Mouse (Mus musculus): ENCODE results near the gene Ppp4r4. TPM values are rescaled to one million over a fixed set of nuclear protein-coding genes. Genes with fewer than 3 reads are reported as not detected.

Gene Ppp4r4
- polyA plus RNA-seq, 1 experiment = 16.0 TPM

- Histone ChIP-seq H3K4me3 (ENCODE audit: insufficient read depth, low read length) (no peak overlapping the region), H3K27ac (ENCODE audit: insufficient read depth, low read length) (no peak overlapping the region), H3K4me1 (ENCODE audit: control insufficient read depth, insufficient read depth, low read length) (peaks cover 4% of the 10 kb centered on the region)
- no peak for TF ChIP-seq POLR2A (IDR thresholded peaks at IDR 0.05; ENCODE audit: extremely low read depth, insufficient read depth, low read length)
- TF ChIP-seq CTCF (IDR thresholded peaks at IDR 0.05; ENCODE audit: extremely low read depth, insufficient read depth, low read length) = no peak
Observed at GRCm38 (mm10) chr12:103515638-103516037, 16.4 kb upstream of the Ppp4r4 start.

- TF ChIP-seq CTCF (IDR thresholded peaks at IDR 0.05; ENCODE audit: extremely low read depth, insufficient read depth, low read length) (no peak), POLR2A (IDR thresholded peaks at IDR 0.05; ENCODE audit: extremely low read depth, insufficient read depth, low read length) (no peak)
- no peak overlapping the region for H3K27ac ChIP-seq (ENCODE audit: insufficient read depth, low read length)
- H3K4me3 ChIP-seq (ENCODE audit: insufficient read depth, low read length) = no peak overlapping the region
- H3K4me1 ChIP-seq (ENCODE audit: control insufficient read depth, insufficient read depth, low read length) = peaks cover 3% of the 10 kb centered on the region
Observed at GRCm38 (mm10) chr12:103518640-103519039, 13.4 kb upstream of the Ppp4r4 start.

- H3K27ac ChIP-seq (ENCODE audit: insufficient read depth, low read length) = no peak overlapping the region
- TF ChIP-seq CTCF (IDR thresholded peaks at IDR 0.05; ENCODE audit: extremely low read depth, insufficient read depth, low read length) = no peak
- no peak for TF ChIP-seq POLR2A (IDR thresholded peaks at IDR 0.05; ENCODE audit: extremely low read depth, insufficient read depth, low read length)
- H3K4me3 ChIP-seq (ENCODE audit: insufficient read depth, low read length) = no peak overlapping the region
- no peaks in the 10 kb centered on the region for H3K4me1 ChIP-seq (ENCODE audit: control insufficient read depth, insufficient read depth, low read length)
Observed at GRCm38 (mm10) chr12:103530596-103530995, 1.5 kb upstream of the Ppp4r4 start.

GRCm38 (mm10) chr12:103532649-103533395, 739 bp downstream of the Ppp4r4 start:
- Histone ChIP-seq H3K4me3 (ENCODE audit: insufficient read depth, low read length) (peak overlapping the region; percentile 82), H3K27ac (ENCODE audit: insufficient read depth, low read length) (peak overlapping the region; percentile 40; the same call in 1 of the 2 replicates), H3K4me1 (ENCODE audit: control insufficient read depth, insufficient read depth, low read length) (no peaks in the 10 kb centered on the region)
- TF ChIP-seq CTCF (IDR thresholded peaks at IDR 0.05; ENCODE audit: extremely low read depth, insufficient read depth, low read length) (no peak), POLR2A (IDR thresholded peaks at IDR 0.05; ENCODE audit: extremely low read depth, insufficient read depth, low read length) (no peak)

- TF ChIP-seq CTCF (IDR thresholded peaks at IDR 0.05; ENCODE audit: extremely low read depth, insufficient read depth, low read length) (no peak), POLR2A (IDR thresholded peaks at IDR 0.05; ENCODE audit: extremely low read depth, insufficient read depth, low read length) (no peak)
- Histone ChIP-seq H3K27ac (ENCODE audit: insufficient read depth, low read length) (no peak overlapping the region), H3K4me1 (ENCODE audit: control insufficient read depth, insufficient read depth, low read length) (no peaks in the 10 kb centered on the region), H3K4me3 (ENCODE audit: insufficient read depth, low read length) (no peak overlapping the region)
Observed at GRCm38 (mm10) chr12:103540429-103540828, 8.3 kb downstream of the Ppp4r4 start.

- Histone ChIP-seq H3K27ac (ENCODE audit: insufficient read depth, low read length) (no peak overlapping the region), H3K4me3 (ENCODE audit: insufficient read depth, low read length) (no peak overlapping the region), H3K4me1 (ENCODE audit: control insufficient read depth, insufficient read depth, low read length) (no peaks in the 10 kb centered on the region)
- TF ChIP-seq CTCF (IDR thresholded peaks at IDR 0.05; ENCODE audit: extremely low read depth, insufficient read depth, low read length) = no peak
- no peak for TF ChIP-seq POLR2A (IDR thresholded peaks at IDR 0.05; ENCODE audit: extremely low read depth, insufficient read depth, low read length)
Observed at GRCm38 (mm10) chr12:103543351-103543750, 11.3 kb downstream of the Ppp4r4 start.

GRCm38 (mm10) chr12:103544213-103544612, 12.1 kb downstream of the Ppp4r4 start:
- no peaks in the 10 kb centered on the region for H3K4me1 ChIP-seq (ENCODE audit: control insufficient read depth, insufficient read depth, low read length)
- TF ChIP-seq POLR2A (IDR thresholded peaks at IDR 0.05; ENCODE audit: extremely low read depth, insufficient read depth, low read length) = no peak
- TF ChIP-seq CTCF (IDR thresholded peaks at IDR 0.05; ENCODE audit: extremely low read depth, insufficient read depth, low read length) = peak; percentile 51; the same call in 1 of the 2 replicates
- no peak overlapping the region for H3K4me3 ChIP-seq (ENCODE audit: insufficient read depth, low read length)
- H3K27ac ChIP-seq (ENCODE audit: insufficient read depth, low read length) = no peak overlapping the region

GRCm38 (mm10) chr12:103547438-103547837, 15.4 kb downstream of the Ppp4r4 start:
- no peak overlapping the region for H3K4me3 ChIP-seq (ENCODE audit: insufficient read depth, low read length)
- TF ChIP-seq POLR2A (IDR thresholded peaks at IDR 0.05; ENCODE audit: extremely low read depth, insufficient read depth, low read length) (no peak), CTCF (IDR thresholded peaks at IDR 0.05; ENCODE audit: extremely low read depth, insufficient read depth, low read length) (no peak)
- no peaks in the 10 kb centered on the region for H3K4me1 ChIP-seq (ENCODE audit: control insufficient read depth, insufficient read depth, low read length)
- H3K27ac ChIP-seq (ENCODE audit: insufficient read depth, low read length) = no peak overlapping the region

GRCm38 (mm10) chr12:103548526-103548925, 16.4 kb downstream of the Ppp4r4 start:
- Histone ChIP-seq H3K27ac (ENCODE audit: insufficient read depth, low read length) (no peak overlapping the region), H3K4me3 (ENCODE audit: insufficient read depth, low read length) (no peak overlapping the region), H3K4me1 (ENCODE audit: control insufficient read depth, insufficient read depth, low read length) (no peaks in the 10 kb centered on the region)
- TF ChIP-seq CTCF (IDR thresholded peaks at IDR 0.05; ENCODE audit: extremely low read depth, insufficient read depth, low read length) = no peak
- TF ChIP-seq POLR2A (IDR thresholded peaks at IDR 0.05; ENCODE audit: extremely low read depth, insufficient read depth, low read length) = no peak

GRCm38 (mm10) chr12:103550047-103550446, 18.0 kb downstream of the Ppp4r4 start:
- TF ChIP-seq CTCF (IDR thresholded peaks at IDR 0.05; ENCODE audit: extremely low read depth, insufficient read depth, low read length) (no peak), POLR2A (IDR thresholded peaks at IDR 0.05; ENCODE audit: extremely low read depth, insufficient read depth, low read length) (no peak)
- no peak overlapping the region for H3K4me3 ChIP-seq (ENCODE audit: insufficient read depth, low read length)
- H3K4me1 ChIP-seq (ENCODE audit: control insufficient read depth, insufficient read depth, low read length) = no peaks in the 10 kb centered on the region
- no peak overlapping the region for H3K27ac ChIP-seq (ENCODE audit: insufficient read depth, low read length)

Data from cortical plate, adult 2 months (tissue).